Mouse (Mus musculus): ENCODE measurements around the gene Otulinl. TPM values are rescaled to one million over a fixed set of nuclear protein-coding genes. Genes with fewer than 3 reads are reported as not detected.

Otulinl gene
- total and polyA plus RNA-seq, 2 experiments from 2014 or later, result 6.2 to 13.0 TPM

- no peaks in the 10 kb centered on the region for H3K36me3 ChIP-seq (ENCODE audit: insufficient read depth, low read length)
- DNase-seq (ENCODE audit: low spot score) (peak; percentile 80), ATAC-seq (ENCODE audit: low FRiP score) (peak; percentile 69)
- peak overlapping the region; percentile 51 for H3K4me2 ChIP-seq (ENCODE audit: low read depth, low read length, poor library complexity, severe bottlenecking)
- no peaks in the 10 kb centered on the region for H3K9me3 ChIP-seq (ENCODE audit: low read length)
- no peak overlapping the region for H3K9ac ChIP-seq (replicated peaks; ENCODE audit: low read length, poor library complexity, severe bottlenecking)
- TF ChIP-seq CTCF (IDR thresholded peaks at IDR 0.05), result no peak
- no peak overlapping the region for H3K27ac ChIP-seq (ENCODE audit: low read depth, low read length)
- no peaks in the 10 kb centered on the region for H3K27me3 ChIP-seq (ENCODE audit: insufficient read depth, low read length)
- H3K4me3 ChIP-seq (ENCODE audit: low read depth, low read length), result peak overlapping the region; percentile 23; the same call in 1 of the 2 replicates
- no peaks in the 10 kb centered on the region for H3K4me1 ChIP-seq (ENCODE audit: insufficient read depth, low read length)
- WGBS, result 45% methylated on average over 21 of the region's 21 CpGs
Measured at GRCm38 (mm10) chr15:27665392-27665911, 15.9 kb downstream of the Otulinl start.

GRCm38 (mm10) chr15:27664126-27664525 lies 17.3 kb downstream of the Otulinl start:
- H3K9ac ChIP-seq (replicated peaks; ENCODE audit: low read length, poor library complexity, severe bottlenecking), result no peak overlapping the region
- no peaks in the 10 kb centered on the region for H3K4me1 ChIP-seq (ENCODE audit: insufficient read depth, low read length)
- DNase-seq (ENCODE audit: low spot score), result no peak
- H3K36me3 ChIP-seq (ENCODE audit: insufficient read depth, low read length), result no peaks in the 10 kb centered on the region
- 94% methylated on average over 9 of the region's 9 CpGs for WGBS
- no peak overlapping the region for H3K27ac ChIP-seq (ENCODE audit: low read depth, low read length)
- TF ChIP-seq CTCF (IDR thresholded peaks at IDR 0.05), result no peak
- no peaks in the 10 kb centered on the region for H3K27me3 ChIP-seq (ENCODE audit: insufficient read depth, low read length)
- no peak for ATAC-seq (ENCODE audit: low FRiP score)
- H3K4me3 ChIP-seq (ENCODE audit: low read depth, low read length), result no peak overlapping the region
- no peaks in the 10 kb centered on the region for H3K9me3 ChIP-seq (ENCODE audit: low read length)
- H3K4me2 ChIP-seq (ENCODE audit: low read depth, low read length, poor library complexity, severe bottlenecking), result no peak overlapping the region

GRCm38 (mm10) chr15:27662699-27663098 lies 18.7 kb downstream of the Otulinl start:
- Histone ChIP-seq H3K9me3 (ENCODE audit: low read length) (no peaks in the 10 kb centered on the region), H3K4me1 (ENCODE audit: insufficient read depth, low read length) (no peaks in the 10 kb centered on the region), H3K4me3 (ENCODE audit: low read depth, low read length) (no peak overlapping the region), H3K27me3 (ENCODE audit: insufficient read depth, low read length) (no peaks in the 10 kb centered on the region), H3K27ac (ENCODE audit: low read depth, low read length) (no peak overlapping the region), H3K36me3 (ENCODE audit: insufficient read depth, low read length) (no peaks in the 10 kb centered on the region), H3K4me2 (ENCODE audit: low read depth, low read length, poor library complexity, severe bottlenecking) (no peak overlapping the region), H3K9ac (replicated peaks; ENCODE audit: low read length, poor library complexity, severe bottlenecking) (no peak overlapping the region)
- no peak for ATAC-seq (ENCODE audit: low FRiP score)
- DNase-seq (ENCODE audit: low spot score), result no peak
- WGBS, result 58% methylated on average over 1 of the region's 1 CpGs
- TF ChIP-seq CTCF (IDR thresholded peaks at IDR 0.05), result no peak

GRCm38 (mm10) chr15:27661696-27662095 lies 19.7 kb downstream of the Otulinl start:
- ATAC-seq (ENCODE audit: low FRiP score), result no peak
- Histone ChIP-seq H3K27ac (ENCODE audit: low read depth, low read length) (no peak overlapping the region), H3K4me3 (ENCODE audit: low read depth, low read length) (no peak overlapping the region), H3K36me3 (ENCODE audit: insufficient read depth, low read length) (no peaks in the 10 kb centered on the region), H3K27me3 (ENCODE audit: insufficient read depth, low read length) (no peaks in the 10 kb centered on the region), H3K9ac (replicated peaks; ENCODE audit: low read length, poor library complexity, severe bottlenecking) (no peak overlapping the region), H3K9me3 (ENCODE audit: low read length) (no peaks in the 10 kb centered on the region), H3K4me1 (ENCODE audit: insufficient read depth, low read length) (no peaks in the 10 kb centered on the region), H3K4me2 (ENCODE audit: low read depth, low read length, poor library complexity, severe bottlenecking) (no peak overlapping the region)
- no peak for TF ChIP-seq CTCF (IDR thresholded peaks at IDR 0.05)
- 98% methylated on average over 6 of the region's 6 CpGs for WGBS
- no peak for DNase-seq (ENCODE audit: low spot score)

GRCm38 (mm10) chr15:27659592-27660244 lies 21.7 kb downstream of the Otulinl start:
- Histone ChIP-seq H3K27ac (ENCODE audit: low read depth, low read length) (no peak overlapping the region), H3K4me1 (ENCODE audit: insufficient read depth, low read length) (no peaks in the 10 kb centered on the region), H3K4me2 (ENCODE audit: low read depth, low read length, poor library complexity, severe bottlenecking) (no peak overlapping the region), H3K36me3 (ENCODE audit: insufficient read depth, low read length) (no peaks in the 10 kb centered on the region), H3K4me3 (ENCODE audit: low read depth, low read length) (no peak overlapping the region), H3K9ac (replicated peaks; ENCODE audit: low read length, poor library complexity, severe bottlenecking) (no peak overlapping the region), H3K27me3 (ENCODE audit: insufficient read depth, low read length) (no peaks in the 10 kb centered on the region), H3K9me3 (ENCODE audit: low read length) (no peaks in the 10 kb centered on the region)
- no peak; the same call in 1 of the 2 replicates for ATAC-seq (ENCODE audit: low FRiP score)
- 41% methylated on average over 17 of the region's 17 CpGs for WGBS
- peak; percentile 90 for DNase-seq (ENCODE audit: low spot score)
- peak; percentile 91 for TF ChIP-seq CTCF (IDR thresholded peaks at IDR 0.05)

GRCm38 (mm10) chr15:27659143-27659542 lies 22.2 kb downstream of the Otulinl start:
- H3K27me3 ChIP-seq (ENCODE audit: insufficient read depth, low read length), result no peaks in the 10 kb centered on the region
- no peak overlapping the region for H3K9ac ChIP-seq (replicated peaks; ENCODE audit: low read length, poor library complexity, severe bottlenecking)
- 85% methylated on average over 5 of the region's 5 CpGs for WGBS
- DNase-seq (ENCODE audit: low spot score), result no peak
- H3K4me1 ChIP-seq (ENCODE audit: insufficient read depth, low read length), result no peaks in the 10 kb centered on the region
- H3K9me3 ChIP-seq (ENCODE audit: low read length), result no peaks in the 10 kb centered on the region
- no peak for ATAC-seq (ENCODE audit: low FRiP score)
- H3K4me3 ChIP-seq (ENCODE audit: low read depth, low read length), result no peak overlapping the region
- no peak overlapping the region for H3K4me2 ChIP-seq (ENCODE audit: low read depth, low read length, poor library complexity, severe bottlenecking)
- H3K27ac ChIP-seq (ENCODE audit: low read depth, low read length), result no peak overlapping the region
- no peak for TF ChIP-seq CTCF (IDR thresholded peaks at IDR 0.05)
- H3K36me3 ChIP-seq (ENCODE audit: insufficient read depth, low read length), result no peaks in the 10 kb centered on the region

Measured in midbrain, postnatal 0 days (tissue).